Mouse (Mus musculus) liver, embryonic 15.5 days (tissue): ENCODE data around the gene Pdcd1lg2. TPM values are rescaled to one million over a fixed set of nuclear protein-coding genes. Genes with fewer than 3 reads are reported as not detected.

ENCODE experiments used
- ATAC-seq: fragments of 200-750 bp; cut with Nextera tagmentation; 2 replicates; pipeline ENCODE4 v1.8.0; 2017; ENCODE audit warnings: moderate number of reproducible peaks, mild to moderate bottlenecking, moderate library complexity; ENCODE audit not compliant: insufficient read depth
- H3K27ac ChIP-seq: fragments of 300-500 bp; sonication (generic); replicated peaks from 2 replicates; pipeline ENCODE4 v1.5.1; 2015; ENCODE audit warnings: mild to moderate bottlenecking, inconsistent platforms
- H3K27me3 ChIP-seq: fragments of 300-500 bp; sonication (generic); 2 replicates; pipeline ENCODE4 v1.6.1; 2015; ENCODE audit warnings: mild to moderate bottlenecking, inconsistent platforms
- H3K36me3 ChIP-seq: fragments of 300-500 bp; sonication (generic); replicated peaks from 2 replicates; pipeline ENCODE4 v1.6.1; 2015; ENCODE audit warnings: moderate library complexity, mild to moderate bottlenecking, inconsistent platforms
- H3K4me1 ChIP-seq: fragments of 300-500 bp; sonication (generic); replicated peaks from 2 replicates; pipeline ENCODE4 v1.6.1; 2015; ENCODE audit warnings: inconsistent platforms
- H3K4me2 ChIP-seq: fragments of 300-500 bp; sonication (generic); 2 replicates; pipeline ENCODE4 v1.6.1; 2015; ENCODE audit warnings: moderate library complexity, mild to moderate bottlenecking, inconsistent platforms
- H3K4me3 ChIP-seq: fragments of 300-500 bp; sonication (generic); replicated peaks from 2 replicates; pipeline ENCODE4 v1.5.1; 2015; ENCODE audit warnings: mild to moderate bottlenecking, inconsistent platforms
- H3K9ac ChIP-seq: fragments of 300-500 bp; sonication (generic); 2 replicates; pipeline ENCODE4 v1.6.1; 2015; ENCODE audit warnings: moderate library complexity, mild to moderate bottlenecking, inconsistent platforms
- H3K9me3 ChIP-seq: fragments of 300-500 bp; sonication (generic); replicated peaks from 2 replicates; pipeline ENCODE4 v1.6.1; 2016; ENCODE audit warnings: inconsistent platforms
- WGBS: fragments of 180-500 bp; shearing (Covaris S2); methylation state at CpG from one replicate; pipeline ENCODE4 v1.1.7; 2015; ENCODE audit warnings: mixed read lengths; ENCODE audit not compliant: insufficient replicate concordance; 5-methylcytosine and 5-hydroxymethylcytosine counted together
- polyA plus RNA-seq: library from polyadenylated mRNA; unstranded; fragments of >200 nt; fragmentation: Nextera tagmentation; extraction: Ambion mirVana; gene quantifications from 2 replicates; pipeline ENCODE4 v1.2.1, GENCODE M21; 2015

Pdcd1lg2 gene
- polyA plus RNA-seq, 1 experiment from 2014 or later = not detected

- Histone ChIP-seq H3K27ac (no peak overlapping the region), H3K4me3 (no peak overlapping the region), H3K4me1 (peaks cover 28% of the 10 kb centered on the region), H3K9ac (no peak overlapping the region), H3K27me3 (no peaks in the 10 kb centered on the region), H3K36me3 (no peaks in the 10 kb centered on the region), H3K4me2 (no peak overlapping the region), H3K9me3 (no peaks in the 10 kb centered on the region)
- ATAC-seq = no peak
- WGBS = 45% methylated on average over 2 of the region's 2 CpGs
Measured at GRCm38 (mm10) chr19:29474803-29475202, 64.1 kb downstream of the Pdcd1lg2 start.

GRCm38 (mm10) chr19:29475210-29475620 lies 64.5 kb downstream of the Pdcd1lg2 start:
- H3K27ac ChIP-seq = no peak overlapping the region
- ATAC-seq = no peak
- peaks cover 26% of the 10 kb centered on the region for H3K4me1 ChIP-seq

GRCm38 (mm10) chr19:29478598-29478997 lies 67.9 kb downstream of the Pdcd1lg2 start:
- WGBS = 11% methylated on average over 4 of the region's 4 CpGs
- Histone ChIP-seq H3K27ac (no peak overlapping the region), H3K9ac (no peak overlapping the region), H3K9me3 (no peaks in the 10 kb centered on the region), H3K4me1 (peaks cover 25% of the 10 kb centered on the region), H3K27me3 (no peaks in the 10 kb centered on the region), H3K4me3 (no peak overlapping the region), H3K36me3 (no peaks in the 10 kb centered on the region), H3K4me2 (no peak overlapping the region)
- no peak for ATAC-seq

More at GRCm38 (mm10) chr19:29475210-29475620, 64.5 kb downstream of the Pdcd1lg2 start:
- Histone ChIP-seq H3K9me3 (no peaks in the 10 kb centered on the region), H3K4me2 (no peak overlapping the region), H3K36me3 (no peaks in the 10 kb centered on the region), H3K4me3 (no peak overlapping the region), H3K9ac (no peak overlapping the region), H3K27me3 (no peaks in the 10 kb centered on the region)
- 35% methylated on average over 4 of the region's 4 CpGs for WGBS

- Histone ChIP-seq H3K4me3 (no peak overlapping the region), H3K9ac (no peak overlapping the region), H3K36me3 (no peaks in the 10 kb centered on the region), H3K9me3 (no peaks in the 10 kb centered on the region), H3K4me1 (peaks cover 22% of the 10 kb centered on the region), H3K4me2 (no peak overlapping the region), H3K27me3 (no peaks in the 10 kb centered on the region), H3K27ac (no peak overlapping the region)
- ATAC-seq = no peak
- WGBS = 45% methylated on average over 6 of the region's 6 CpGs
Measured at GRCm38 (mm10) chr19:29481578-29481977, 70.9 kb downstream of the Pdcd1lg2 start.

- H3K9me3 ChIP-seq = no peaks in the 10 kb centered on the region
- no peak overlapping the region for H3K9ac ChIP-seq
- no peak overlapping the region for H3K4me2 ChIP-seq
- H3K27ac ChIP-seq = no peak overlapping the region
- peak; percentile 47 for ATAC-seq
- H3K4me3 ChIP-seq = no peak overlapping the region
- H3K36me3 ChIP-seq = no peaks in the 10 kb centered on the region
- WGBS = 60% methylated on average over 5 of the region's 5 CpGs
- peaks cover 22% of the 10 kb centered on the region for H3K4me1 ChIP-seq
- H3K27me3 ChIP-seq = no peaks in the 10 kb centered on the region
Measured at GRCm38 (mm10) chr19:29482148-29482547, 71.4 kb downstream of the Pdcd1lg2 start.

GRCm38 (mm10) chr19:29482637-29483036 lies 71.9 kb downstream of the Pdcd1lg2 start:
- H3K27me3 ChIP-seq = no peaks in the 10 kb centered on the region
- H3K27ac ChIP-seq = no peak overlapping the region
- H3K36me3 ChIP-seq = no peaks in the 10 kb centered on the region
- H3K9me3 ChIP-seq = no peaks in the 10 kb centered on the region
- no peak overlapping the region for H3K4me3 ChIP-seq
- WGBS = 18% methylated on average over 3 of the region's 3 CpGs
- no peak for ATAC-seq
- H3K9ac ChIP-seq = no peak overlapping the region
- H3K4me1 ChIP-seq = peaks cover 24% of the 10 kb centered on the region
- no peak overlapping the region for H3K4me2 ChIP-seq

GRCm38 (mm10) chr19:29483386-29483785 lies 72.7 kb downstream of the Pdcd1lg2 start:
- Histone ChIP-seq H3K27ac (no peak overlapping the region), H3K27me3 (no peaks in the 10 kb centered on the region), H3K9ac (no peak overlapping the region), H3K4me1 (peaks cover 31% of the 10 kb centered on the region), H3K9me3 (no peaks in the 10 kb centered on the region), H3K4me3 (no peak overlapping the region), H3K4me2 (no peak overlapping the region), H3K36me3 (no peaks in the 10 kb centered on the region)
- WGBS = 50% methylated on average over 2 of the region's 2 CpGs
- ATAC-seq = no peak

- H3K4me3 ChIP-seq = no peak overlapping the region
- H3K4me2 ChIP-seq = no peak overlapping the region
- H3K9me3 ChIP-seq = no peaks in the 10 kb centered on the region
- no peaks in the 10 kb centered on the region for H3K36me3 ChIP-seq
- no peak for ATAC-seq
- H3K27ac ChIP-seq = no peak overlapping the region
- H3K9ac ChIP-seq = no peak overlapping the region
- H3K4me1 ChIP-seq = peaks cover 36% of the 10 kb centered on the region
- 23% methylated on average over 2 of the region's 2 CpGs for WGBS
- H3K27me3 ChIP-seq = no peaks in the 10 kb centered on the region
Measured at GRCm38 (mm10) chr19:29484537-29484936, 73.8 kb downstream of the Pdcd1lg2 start.

GRCm38 (mm10) chr19:29485257-29485948 lies 74.7 kb downstream of the Pdcd1lg2 start:
- H3K9me3 ChIP-seq = no peaks in the 10 kb centered on the region
- no peak overlapping the region for H3K4me2 ChIP-seq
- H3K27me3 ChIP-seq = no peaks in the 10 kb centered on the region
- peaks cover 36% of the 10 kb centered on the region for H3K4me1 ChIP-seq
- H3K9ac ChIP-seq = no peak overlapping the region
- 73% methylated on average over 3 of the region's 3 CpGs for WGBS
- no peak overlapping the region for H3K4me3 ChIP-seq
- no peaks in the 10 kb centered on the region for H3K36me3 ChIP-seq
- no peak for ATAC-seq
- no peak overlapping the region for H3K27ac ChIP-seq

DNA sequence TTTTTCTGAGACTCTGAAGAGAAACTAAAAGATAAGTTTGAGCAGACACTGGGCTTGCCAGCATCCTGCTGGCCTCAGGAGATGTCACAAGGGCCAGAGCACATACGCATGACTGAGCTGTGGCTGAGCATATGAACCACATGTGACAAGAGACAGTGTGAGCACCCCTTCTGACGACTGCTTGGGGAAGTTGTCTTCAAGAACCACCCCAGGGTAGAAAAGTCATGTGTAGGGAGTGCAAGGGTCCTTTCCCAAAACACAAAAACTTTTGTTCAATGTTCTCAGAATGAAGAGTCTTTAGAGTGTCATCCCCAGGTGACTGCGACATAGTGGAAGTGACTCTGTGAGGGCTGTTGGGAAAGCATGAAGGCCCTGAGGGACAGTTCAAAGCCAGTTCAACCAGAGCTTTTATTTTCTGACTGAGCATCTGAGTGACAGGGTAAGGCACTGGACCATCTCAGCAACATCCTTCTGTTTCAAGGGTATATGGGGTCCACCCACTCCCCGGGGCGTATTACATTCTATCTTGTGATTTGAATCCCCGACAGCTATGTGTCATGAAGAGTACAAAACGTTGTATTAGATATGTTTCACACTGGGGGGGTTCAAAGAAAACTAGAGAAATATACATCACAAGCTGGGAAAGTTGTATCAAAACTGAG lies 76.0 kb downstream of the Pdcd1lg2 start:
- Histone ChIP-seq H3K4me1 (peaks cover 28% of the 10 kb centered on the region), H3K4me3 (no peak overlapping the region), H3K9ac (no peak overlapping the region), H3K36me3 (no peaks in the 10 kb centered on the region), H3K9me3 (no peaks in the 10 kb centered on the region), H3K27me3 (no peaks in the 10 kb centered on the region), H3K4me2 (no peak overlapping the region), H3K27ac (no peak overlapping the region)
- ATAC-seq = no peak
- 62% methylated on average over 7 of the region's 7 CpGs for WGBS

DNA sequence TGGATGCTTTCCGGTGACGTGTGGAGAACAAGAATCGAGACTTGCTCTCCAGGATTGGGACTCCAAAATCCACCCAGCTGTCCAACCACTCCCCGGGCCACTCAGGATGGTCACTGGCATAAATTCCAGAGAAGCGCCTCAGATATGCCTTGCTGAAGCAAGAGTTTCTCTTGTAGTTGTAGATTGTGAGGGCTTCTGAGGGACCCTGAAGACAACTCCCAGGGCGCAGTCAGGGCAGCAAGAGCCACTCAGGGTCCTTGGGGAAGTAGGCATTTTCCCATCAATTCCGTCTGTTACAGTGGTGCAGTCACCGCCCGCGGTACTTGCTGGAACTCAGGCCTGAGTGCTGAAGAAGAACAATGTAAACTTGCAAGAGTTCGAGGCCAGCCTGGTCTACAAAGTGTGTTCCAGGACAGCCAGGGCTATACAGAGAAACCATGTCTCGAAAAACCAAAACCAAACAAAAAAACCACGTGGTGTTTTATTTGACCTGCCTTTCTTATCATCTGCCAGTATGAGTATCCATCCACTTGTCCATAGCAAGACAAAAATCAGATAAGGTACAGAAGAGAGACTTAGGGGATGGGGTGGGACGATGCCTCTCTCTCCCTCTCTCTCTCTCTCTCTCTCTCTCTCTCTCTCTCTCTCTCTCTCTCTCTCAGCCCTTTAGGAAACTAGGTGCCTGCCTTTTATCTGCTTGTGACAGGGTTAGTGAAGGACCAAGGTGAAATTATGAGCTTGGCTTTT lies 76.8 kb downstream of the Pdcd1lg2 start:
- Histone ChIP-seq H3K36me3 (no peaks in the 10 kb centered on the region), H3K9me3 (no peaks in the 10 kb centered on the region), H3K4me3 (no peak overlapping the region), H3K27ac (0 out of 2 replicates have a peak overlapping the region, but pooled peaks have one; percentile 10), H3K4me2 (no peak overlapping the region), H3K27me3 (no peaks in the 10 kb centered on the region), H3K9ac (no peak overlapping the region), H3K4me1 (peaks cover 23% of the 10 kb centered on the region)
- no peak for ATAC-seq
- 67% methylated on average over 14 of the region's 14 CpGs for WGBS
